Mouse (Mus musculus) layer of hippocampus, postnatal 14 days (tissue): ENCODE measurements around the gene Inmt. TPM values are rescaled to one million over a fixed set of nuclear protein-coding genes. Genes with fewer than 3 reads are reported as not detected.
"Not testable (repeated sequence)": the region's sequence is repeated elsewhere in the genome, so short reads cannot be mapped to it uniquely, and the experiment has no call there.

Experiments
- DNase-seq, 2 experiments: peaks; one replicate each; pipeline ENCODE4 v3.0.0; 2021 to 2022; ENCODE audit warnings: low spot score in 2 of 2, mixed read lengths in 1 of 2
- long read RNA-seq, 2 experiments: library from polyadenylated mRNA; stranded (forward); transcript quantifications; one replicate each; pipeline ENCODE4 v2.0.0; 2021
- total RNA-seq, 2 experiments: library from RNA; stranded (reverse); gene quantifications; 2 replicates each; pipeline ENCODE4 v1.2.3; 2021

Gene Inmt
- under 1 TPM in 1 of 2 experiments, not detected in 1; 0.83 TPM for total RNA-seq
- long read RNA-seq, experiment 1: 0 reads
- long read RNA-seq, experiment 2, partial matches to known transcripts: 0 of 1 reads
- long read RNA-seq, experiment 2, other reads (novel, unspliced or antisense): 0 of 1 reads

GRCm38 (mm10) chr6:55174741-55175181, at the start of gene Inmt:
TSS of gene Inmt (minus strand) at chr6:55175043.
- DNase-seq: no peak

DNA sequence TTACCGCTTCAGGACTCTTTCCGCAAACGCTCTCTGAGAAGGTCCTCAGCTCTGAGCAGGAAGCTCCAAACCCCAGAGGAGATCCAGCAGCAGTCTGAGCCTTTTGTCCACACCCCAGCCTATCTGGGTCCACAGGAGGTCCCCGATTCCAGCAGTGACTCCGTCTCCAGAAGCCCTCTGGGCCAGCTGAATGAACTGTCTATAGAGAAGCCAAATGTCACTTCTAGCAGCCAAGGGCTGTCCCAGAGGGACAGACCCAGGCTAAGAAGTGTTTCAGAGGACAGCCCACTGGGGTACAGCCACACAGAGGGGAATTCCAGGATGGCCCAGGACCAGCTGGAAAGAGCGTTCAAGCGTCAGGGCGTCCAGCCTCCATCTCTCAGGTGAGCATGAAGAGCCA, 49.1 kb upstream of the Inmt start:
- DNase-seq: no peak

- DNase-seq: no peak
Measured at GRCm38 (mm10) chr6:55218232-55218631, 43.4 kb upstream of the Inmt start.

- DNase-seq: no peak
Measured at GRCm38 (mm10) chr6:55214541-55214940, 39.7 kb upstream of the Inmt start.

DNA sequence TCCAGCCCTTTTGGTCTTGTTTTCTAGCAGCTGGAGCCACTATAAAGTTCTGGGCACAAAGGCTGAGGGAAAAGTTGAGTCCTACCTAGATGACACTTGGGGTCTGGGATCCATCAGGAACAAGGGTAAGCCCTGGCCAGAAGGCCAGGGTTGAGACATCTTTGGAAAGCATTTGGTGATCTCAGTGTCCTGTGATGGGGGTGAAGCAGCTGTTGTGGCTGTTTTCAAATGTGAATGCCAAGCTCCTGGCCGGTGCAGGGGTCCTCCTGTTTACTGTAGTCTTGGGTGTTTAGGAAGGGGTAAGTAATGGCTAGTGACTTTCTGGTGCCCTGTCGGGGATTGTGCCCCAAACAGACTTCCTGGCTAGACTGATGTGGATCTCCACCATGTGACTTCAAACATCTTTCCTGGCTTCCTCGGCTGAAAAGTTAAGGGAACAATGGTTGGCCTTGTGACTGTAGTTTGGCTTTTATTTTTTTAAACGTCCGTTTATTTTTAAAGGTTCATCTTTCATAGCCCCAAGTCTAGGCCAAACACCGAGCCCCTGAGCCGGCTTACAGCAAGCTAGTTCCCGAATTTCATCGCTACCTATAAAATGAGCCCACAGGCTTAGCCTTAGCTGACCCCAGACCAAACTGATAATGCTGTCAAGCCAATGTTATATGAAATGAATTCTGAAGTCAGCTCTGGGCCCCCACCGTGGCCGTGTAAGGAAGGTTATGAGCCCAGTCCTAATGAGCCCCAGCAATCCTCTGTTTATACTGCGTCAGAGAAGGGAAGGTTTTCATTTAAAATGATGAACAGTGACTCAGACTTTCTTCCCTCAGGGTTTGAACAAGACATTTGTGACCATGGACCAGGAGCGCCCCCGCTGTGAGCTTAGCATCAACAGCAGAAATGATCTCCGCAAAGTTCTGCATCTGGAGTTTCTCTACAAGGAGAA, 35.9 kb upstream of the Inmt start:
- no peak for DNase-seq

- no peak for DNase-seq
Measured at GRCm38 (mm10) chr6:55207786-55208185, 32.9 kb upstream of the Inmt start.

DNA sequence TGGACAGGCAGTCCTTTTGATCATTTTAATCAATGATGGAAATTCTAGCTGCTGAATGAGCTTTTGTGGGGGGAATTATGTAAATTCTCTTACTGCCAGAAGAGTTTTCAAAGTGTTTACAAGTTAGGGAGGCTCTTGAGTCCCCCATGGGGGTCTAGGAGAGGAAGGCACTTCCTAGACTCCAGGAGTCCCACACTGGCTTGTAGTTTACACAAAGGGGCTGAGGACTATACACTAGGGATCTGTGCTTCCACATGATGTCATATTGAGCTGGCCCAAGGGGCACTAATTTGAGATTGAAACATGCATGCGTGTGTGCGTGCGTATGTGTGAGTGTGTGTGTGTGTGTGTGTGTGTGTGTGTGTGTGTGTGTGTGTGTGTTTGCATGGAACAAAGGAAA, 29.1 kb upstream of the Inmt start:
- no peak for DNase-seq

DNA sequence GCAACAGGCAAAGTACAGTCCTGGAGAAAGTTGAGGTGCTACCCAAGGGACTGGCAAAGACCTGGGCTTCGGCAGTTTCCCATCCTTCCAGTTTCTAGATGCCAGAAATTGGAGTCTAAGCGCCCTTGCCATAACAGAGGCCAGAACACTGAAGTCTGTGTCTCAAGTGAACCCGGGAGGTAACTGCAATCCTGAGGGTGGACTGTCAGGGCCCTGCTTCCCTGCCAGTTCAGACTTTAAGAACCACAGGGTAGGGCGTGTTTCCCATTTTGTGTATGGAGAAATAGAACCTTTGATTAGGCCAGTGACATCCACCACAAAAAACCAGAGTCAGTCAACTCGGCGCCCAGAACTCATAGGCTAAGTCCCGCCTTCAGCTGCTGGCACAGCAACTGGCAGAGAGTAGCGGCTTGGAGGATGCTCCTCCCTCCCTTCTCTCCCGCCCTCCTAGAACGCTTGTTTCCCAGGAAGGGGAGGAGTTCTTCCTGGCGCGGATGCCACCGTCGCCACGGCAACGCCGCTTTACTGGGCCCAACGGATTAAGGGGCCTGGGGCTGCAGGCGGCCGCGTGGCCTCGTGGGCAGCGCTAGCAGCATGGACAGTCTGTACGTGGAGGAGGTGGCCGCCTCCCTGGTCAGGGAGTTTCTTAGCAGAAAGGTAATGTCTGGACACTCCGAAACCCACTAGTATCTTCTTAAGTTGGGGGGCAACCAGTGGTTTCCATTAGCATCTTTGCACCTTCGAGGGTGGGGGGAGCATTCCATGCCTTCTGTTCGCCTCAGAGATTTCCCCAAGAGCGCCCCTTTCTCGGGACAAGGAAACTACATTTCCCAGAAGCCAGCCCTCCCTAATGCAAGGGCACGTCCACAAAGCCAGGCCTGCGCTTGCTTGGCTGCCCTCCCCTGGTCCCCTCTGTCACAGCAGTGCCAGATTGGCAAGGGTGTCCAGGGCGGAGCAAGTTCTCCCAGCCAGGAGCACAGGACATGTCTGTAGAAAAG, 28.4 kb upstream of the Inmt start, which contains the start of gene Mindy4:
Gene Mindy4 (plus strand): TSS at position 471 of the 998 bp plus-strand sequence.
- DNase-seq: peak; percentile 83 to 93

- DNase-seq: no peak
Measured at GRCm38 (mm10) chr6:55199047-55199446, 24.2 kb upstream of the Inmt start.

DNA sequence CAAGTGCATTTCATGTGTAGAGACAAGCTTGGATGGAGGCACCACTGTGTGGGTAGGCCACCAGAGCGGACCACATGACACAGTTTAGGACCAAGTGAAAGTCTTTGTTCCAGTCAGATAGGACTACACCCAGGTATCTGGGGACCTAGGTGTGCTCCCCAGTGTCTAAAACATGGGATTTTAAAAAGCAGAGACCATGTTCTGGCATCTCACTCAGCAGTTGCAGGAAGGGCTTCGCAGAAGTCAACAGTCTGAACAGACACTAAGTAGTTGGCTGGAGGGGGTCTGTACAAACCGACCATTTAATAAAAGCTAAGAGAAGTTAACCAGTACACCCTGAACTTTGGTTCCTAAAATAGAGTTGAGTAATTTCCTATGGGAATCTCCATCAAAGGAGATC, 18.3 kb upstream of the Inmt start:
- DNase-seq: no peak

GRCm38 (mm10) chr6:55191537-55191936, 16.7 kb upstream of the Inmt start:
- DNase-seq: no peak

DNA sequence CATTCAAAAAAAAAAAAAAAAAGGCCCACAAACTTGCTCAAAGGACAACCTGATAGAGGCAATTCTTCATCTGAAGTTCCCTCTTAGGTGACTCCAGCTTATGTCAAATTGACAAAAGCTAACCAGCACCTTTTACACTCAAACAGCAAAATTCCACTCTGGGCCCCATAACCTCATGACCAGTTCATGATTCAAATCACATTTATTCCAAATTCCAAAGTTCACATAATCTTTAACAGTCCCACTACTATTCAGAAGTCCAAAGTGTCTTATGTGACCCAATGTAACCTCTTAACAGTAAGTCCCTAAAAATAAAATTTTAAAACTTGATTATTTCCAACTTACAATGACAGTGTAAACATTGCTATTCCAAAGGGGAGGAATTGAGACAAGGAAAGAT, 14.6 kb upstream of the Inmt start:
- no peak for DNase-seq

GRCm38 (mm10) chr6:55187827-55188226, 13.0 kb upstream of the Inmt start:
- DNase-seq: not testable (repeated sequence)

- no peak for DNase-seq
Measured at GRCm38 (mm10) chr6:55182655-55183430, 8.0 kb upstream of the Inmt start.

DNA sequence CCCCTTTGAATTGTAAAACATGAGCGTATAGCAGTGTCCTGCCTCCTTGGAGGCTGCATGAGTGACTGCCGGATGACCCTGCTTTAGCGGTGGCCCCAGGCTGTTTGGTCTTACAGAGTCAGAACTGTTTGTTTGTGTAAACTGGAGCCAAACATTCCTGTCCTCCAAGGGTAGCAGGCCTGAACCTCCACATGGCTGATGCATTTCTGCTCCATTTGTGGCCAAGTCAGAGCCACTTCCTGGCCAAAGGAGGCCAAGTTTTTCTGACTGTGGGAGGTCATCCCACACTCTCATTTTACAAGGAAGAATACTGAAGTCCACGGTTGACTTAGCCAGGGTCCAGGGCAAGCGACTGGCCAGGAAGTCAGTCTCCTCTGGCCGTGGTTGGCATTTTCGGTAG, 4.7 kb upstream of the Inmt start:
- no peak for DNase-seq

- peak; percentile 16 to 36 for DNase-seq
Measured at GRCm38 (mm10) chr6:55177060-55177732, 2.4 kb upstream of the Inmt start.

- DNase-seq: no peak
Measured at GRCm38 (mm10) chr6:55175892-55176291, 1.0 kb upstream of the Inmt start.

DNA sequence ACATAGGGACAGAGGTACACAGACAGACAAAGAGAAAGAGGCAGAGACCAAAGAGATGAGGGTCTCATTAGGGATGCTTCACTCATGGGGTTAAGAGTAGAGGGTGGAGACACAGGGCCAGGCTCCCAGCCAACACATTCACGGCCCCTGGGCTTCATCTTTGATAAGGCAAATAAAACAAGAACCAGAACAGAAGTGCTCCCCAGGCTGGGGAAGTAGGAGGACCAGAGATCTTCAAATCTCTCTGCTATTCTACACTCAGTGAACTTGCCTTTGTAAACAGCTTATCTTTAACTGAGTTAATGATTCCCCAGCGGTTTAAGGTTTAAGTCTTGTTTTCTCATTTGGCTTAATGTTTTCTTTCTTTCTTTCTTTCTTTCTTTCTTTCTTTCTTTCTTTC, 613 bp upstream of the Inmt start:
- no peak for DNase-seq

DNA sequence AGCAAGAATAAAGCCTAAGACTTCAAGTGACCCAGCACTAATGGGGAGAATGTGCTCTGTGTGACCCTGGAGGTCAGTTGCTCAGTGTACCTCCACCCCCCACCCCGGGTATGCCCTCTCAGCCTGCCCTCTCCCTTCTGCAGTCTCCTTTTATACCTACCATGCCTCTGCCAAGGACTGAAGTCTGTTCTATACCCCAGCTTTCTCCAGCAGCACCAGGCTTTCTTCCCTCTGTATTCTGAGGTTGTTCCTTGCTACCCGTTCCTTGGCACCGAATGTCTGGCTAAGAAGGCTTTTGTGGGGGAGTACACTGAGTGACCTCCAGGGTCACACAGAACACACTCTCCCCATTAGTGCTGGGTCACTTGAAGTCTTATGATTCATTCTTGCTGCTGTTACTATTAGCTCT, 898 bp downstream of the Inmt start:
- no peak for DNase-seq

DNA sequence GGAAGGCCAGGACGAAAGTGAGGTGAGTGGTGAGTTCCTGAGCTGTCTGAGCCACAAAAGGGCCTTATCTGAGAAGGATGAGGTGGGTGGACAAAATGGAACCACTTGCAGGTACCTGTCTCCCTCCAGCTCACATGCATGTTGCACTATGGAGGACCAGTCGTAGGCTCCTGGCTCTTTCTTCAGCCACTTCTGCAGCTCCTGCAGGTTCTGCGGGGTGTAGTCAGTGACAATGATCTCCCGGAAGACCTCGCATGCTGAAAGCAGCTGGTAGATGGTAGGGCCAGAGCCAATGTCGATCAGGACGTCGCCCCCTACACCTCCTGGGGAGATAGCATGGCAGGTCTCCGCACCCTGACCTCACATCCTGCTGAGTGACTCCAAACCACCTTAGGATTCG, 1.7 kb downstream of the Inmt start:
- no peak for DNase-seq
